Mouse (Mus musculus): ENCODE results near the gene Sptb. TPM values are rescaled to one million over a fixed set of nuclear protein-coding genes. Genes with fewer than 3 reads are reported as not detected.

The Sptb gene
- total and polyA plus RNA-seq, 2 experiments: 0.43 to 0.46 TPM

- TF ChIP-seq CTCF (IDR thresholded peaks at IDR 0.05; ENCODE audit: low read depth, low read length): no peak
- TF ChIP-seq POLR2A (IDR thresholded peaks at IDR 0.05; ENCODE audit: extremely low read depth, insufficient read depth, low read length): no peak
- Histone ChIP-seq H3K27ac (replicated peaks; ENCODE audit: insufficient read depth, low read depth, low read length) (no peak overlapping the region), H3K4me1 (ENCODE audit: control insufficient read depth, insufficient read depth, low read length) (no peaks in the 10 kb centered on the region), H3K79me2 (ENCODE audit: control insufficient read depth, insufficient read depth, low read length) (no peaks in the 10 kb centered on the region), H3K27me3 (ENCODE audit: control insufficient read depth, insufficient read depth, low read length) (no peaks in the 10 kb centered on the region), H3K9ac (ENCODE audit: low read depth, low read length) (no peak overlapping the region), H3K4me3 (ENCODE audit: insufficient read depth, low read depth, low read length) (no peak overlapping the region), H3K36me3 (ENCODE audit: control insufficient read depth, insufficient read depth, low read length) (no peaks in the 10 kb centered on the region)
- no peak for DNase-seq (ENCODE audit: extremely low read depth, low read depth, low spot score)
- WGBS: 85% methylated on average over 12 of the region's 12 CpGs
These were observed 97.7 kb downstream of the Sptb start for GRCm38 (mm10) chr12:76612621-76613020.

GRCm38 (mm10) chr12:76608997-76609565, 101.3 kb downstream of the Sptb start:
- 75% methylated on average over 15 of the region's 15 CpGs for WGBS
- Histone ChIP-seq H3K4me3 (ENCODE audit: insufficient read depth, low read depth, low read length) (no peak overlapping the region), H3K9ac (ENCODE audit: low read depth, low read length) (no peak overlapping the region), H3K27me3 (ENCODE audit: control insufficient read depth, insufficient read depth, low read length) (no peaks in the 10 kb centered on the region), H3K36me3 (ENCODE audit: control insufficient read depth, insufficient read depth, low read length) (no peaks in the 10 kb centered on the region), H3K4me1 (ENCODE audit: control insufficient read depth, insufficient read depth, low read length) (no peaks in the 10 kb centered on the region), H3K79me2 (ENCODE audit: control insufficient read depth, insufficient read depth, low read length) (no peaks in the 10 kb centered on the region), H3K27ac (replicated peaks; ENCODE audit: insufficient read depth, low read depth, low read length) (no peak overlapping the region)
- DNase-seq (ENCODE audit: extremely low read depth, low read depth, low spot score): no peak
- no peak for TF ChIP-seq POLR2A (IDR thresholded peaks at IDR 0.05; ENCODE audit: extremely low read depth, insufficient read depth, low read length)
- TF ChIP-seq CTCF (IDR thresholded peaks at IDR 0.05; ENCODE audit: low read depth, low read length): no peak

GRCm38 (mm10) chr12:76608241-76608640, 102.1 kb downstream of the Sptb start:
- WGBS: 86% methylated on average over 11 of the region's 11 CpGs
- no peaks in the 10 kb centered on the region for H3K79me2 ChIP-seq (ENCODE audit: control insufficient read depth, insufficient read depth, low read length)
- H3K27me3 ChIP-seq (ENCODE audit: control insufficient read depth, insufficient read depth, low read length): no peaks in the 10 kb centered on the region
- H3K4me3 ChIP-seq (ENCODE audit: insufficient read depth, low read depth, low read length): no peak overlapping the region
- no peaks in the 10 kb centered on the region for H3K4me1 ChIP-seq (ENCODE audit: control insufficient read depth, insufficient read depth, low read length)
- H3K9ac ChIP-seq (ENCODE audit: low read depth, low read length): no peak overlapping the region
- H3K27ac ChIP-seq (replicated peaks; ENCODE audit: insufficient read depth, low read depth, low read length): no peak overlapping the region
- no peaks in the 10 kb centered on the region for H3K36me3 ChIP-seq (ENCODE audit: control insufficient read depth, insufficient read depth, low read length)
- TF ChIP-seq POLR2A (IDR thresholded peaks at IDR 0.05; ENCODE audit: extremely low read depth, insufficient read depth, low read length): no peak
- TF ChIP-seq CTCF (IDR thresholded peaks at IDR 0.05; ENCODE audit: low read depth, low read length): no peak
- DNase-seq (ENCODE audit: extremely low read depth, low read depth, low spot score): no peak

GRCm38 (mm10) chr12:76605837-76606236, 104.5 kb downstream of the Sptb start:
- no peak overlapping the region for H3K9ac ChIP-seq (ENCODE audit: low read depth, low read length)
- no peak overlapping the region for H3K4me3 ChIP-seq (ENCODE audit: insufficient read depth, low read depth, low read length)
- H3K4me1 ChIP-seq (ENCODE audit: control insufficient read depth, insufficient read depth, low read length): no peaks in the 10 kb centered on the region
- no peaks in the 10 kb centered on the region for H3K79me2 ChIP-seq (ENCODE audit: control insufficient read depth, insufficient read depth, low read length)
- no peak overlapping the region for H3K27ac ChIP-seq (replicated peaks; ENCODE audit: insufficient read depth, low read depth, low read length)
- H3K27me3 ChIP-seq (ENCODE audit: control insufficient read depth, insufficient read depth, low read length): no peaks in the 10 kb centered on the region
- no peak for DNase-seq (ENCODE audit: extremely low read depth, low read depth, low spot score)
- TF ChIP-seq POLR2A (IDR thresholded peaks at IDR 0.05; ENCODE audit: extremely low read depth, insufficient read depth, low read length) (no peak), CTCF (IDR thresholded peaks at IDR 0.05; ENCODE audit: low read depth, low read length) (no peak)
- H3K36me3 ChIP-seq (ENCODE audit: control insufficient read depth, insufficient read depth, low read length): no peaks in the 10 kb centered on the region
- 72% methylated on average over 3 of the region's 3 CpGs for WGBS

GRCm38 (mm10) chr12:76604546-76604945, 105.8 kb downstream of the Sptb start:
- no peak overlapping the region for H3K27ac ChIP-seq (replicated peaks; ENCODE audit: insufficient read depth, low read depth, low read length)
- TF ChIP-seq POLR2A (IDR thresholded peaks at IDR 0.05; ENCODE audit: extremely low read depth, insufficient read depth, low read length) (no peak), CTCF (IDR thresholded peaks at IDR 0.05; ENCODE audit: low read depth, low read length) (no peak)
- no peaks in the 10 kb centered on the region for H3K4me1 ChIP-seq (ENCODE audit: control insufficient read depth, insufficient read depth, low read length)
- no peaks in the 10 kb centered on the region for H3K27me3 ChIP-seq (ENCODE audit: control insufficient read depth, insufficient read depth, low read length)
- 89% methylated on average over 4 of the region's 4 CpGs for WGBS
- no peak overlapping the region for H3K4me3 ChIP-seq (ENCODE audit: insufficient read depth, low read depth, low read length)
- H3K36me3 ChIP-seq (ENCODE audit: control insufficient read depth, insufficient read depth, low read length): no peaks in the 10 kb centered on the region
- H3K9ac ChIP-seq (ENCODE audit: low read depth, low read length): no peak overlapping the region
- DNase-seq (ENCODE audit: extremely low read depth, low read depth, low spot score): no peak
- H3K79me2 ChIP-seq (ENCODE audit: control insufficient read depth, insufficient read depth, low read length): no peaks in the 10 kb centered on the region

GRCm38 (mm10) chr12:76603779-76604178, 106.6 kb downstream of the Sptb start:
- no peak overlapping the region for H3K4me3 ChIP-seq (ENCODE audit: insufficient read depth, low read depth, low read length)
- no peak overlapping the region for H3K27ac ChIP-seq (replicated peaks; ENCODE audit: insufficient read depth, low read depth, low read length)
- H3K4me1 ChIP-seq (ENCODE audit: control insufficient read depth, insufficient read depth, low read length): no peaks in the 10 kb centered on the region
- no peaks in the 10 kb centered on the region for H3K79me2 ChIP-seq (ENCODE audit: control insufficient read depth, insufficient read depth, low read length)
- TF ChIP-seq CTCF (IDR thresholded peaks at IDR 0.05; ENCODE audit: low read depth, low read length): no peak
- no peak for TF ChIP-seq POLR2A (IDR thresholded peaks at IDR 0.05; ENCODE audit: extremely low read depth, insufficient read depth, low read length)
- no peaks in the 10 kb centered on the region for H3K27me3 ChIP-seq (ENCODE audit: control insufficient read depth, insufficient read depth, low read length)
- H3K36me3 ChIP-seq (ENCODE audit: control insufficient read depth, insufficient read depth, low read length): no peaks in the 10 kb centered on the region
- H3K9ac ChIP-seq (ENCODE audit: low read depth, low read length): no peak overlapping the region
- DNase-seq (ENCODE audit: extremely low read depth, low read depth, low spot score): no peak
- 88% methylated on average over 9 of the region's 9 CpGs for WGBS
